ENCODE assay signal across 8 mouse cellular contexts in the genomic region with DNA sequence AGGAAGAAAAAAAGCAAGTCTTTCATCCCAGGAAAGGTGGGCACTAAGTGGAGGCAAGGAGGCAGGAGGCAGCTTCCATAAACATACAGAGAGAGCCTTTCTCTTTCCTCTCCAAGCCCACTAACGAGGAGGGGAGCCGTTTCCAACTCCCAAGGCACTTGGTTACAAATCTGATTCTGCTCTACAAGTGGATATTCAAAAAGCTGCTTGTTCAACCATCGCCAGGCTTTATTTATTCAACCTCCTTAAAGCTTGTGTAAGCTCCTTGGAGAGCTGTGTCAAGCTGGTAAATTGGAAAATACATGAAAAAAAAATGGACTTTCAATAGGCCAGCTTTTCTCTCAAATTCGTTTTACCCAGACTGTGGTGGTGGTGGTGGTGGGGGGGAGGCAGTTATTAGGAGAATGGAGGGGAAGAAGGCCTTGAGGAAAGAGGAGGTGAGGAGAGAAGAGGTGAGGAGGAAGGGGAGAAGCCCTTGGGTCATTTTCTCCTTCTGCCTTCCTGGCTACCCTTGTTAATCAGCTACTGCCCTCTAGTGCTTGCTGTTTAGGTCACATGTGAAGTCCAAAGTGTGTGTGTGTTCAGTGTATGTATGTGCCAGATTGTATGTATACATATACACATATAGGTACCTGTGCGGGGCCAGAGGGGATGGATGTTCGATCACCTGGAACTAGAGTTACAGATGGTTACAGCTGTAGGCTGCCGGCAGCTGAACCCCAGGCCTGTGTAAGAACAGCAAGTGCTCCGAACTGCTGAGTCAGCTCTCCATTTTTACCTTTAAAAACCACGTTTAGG. TPM values are rescaled to one million over a fixed set of nuclear protein-coding genes. Genes with fewer than 3 reads are reported as not detected.
A peak's percentile ranks its signal among the peaks of the same experiment; 100 is the strongest.
DNase-seq lines count a peak whose midpoint lies in the region; ATAC-seq and TF ChIP-seq lines count a peak whose summit lies in the region.

No protein-coding gene starts in this region.

- no peaks in the 10 kb centered on the region for H3K27me3 ChIP-seq in C2C12 (ENCODE audit: control insufficient read depth, insufficient read depth, insufficient read length)
- no peaks in the 10 kb centered on the region for H3K27me3 ChIP-seq in hindbrain, embryonic 12.5 days
- no peaks in the 10 kb centered on the region for H3K27me3 ChIP-seq in limb, embryonic 15.5 days
- H3K27me3 ChIP-seq in neural tube, embryonic 13.5 days = no peaks in the 10 kb centered on the region

- no peak overlapping the region for H3K9ac ChIP-seq in hindbrain, embryonic 12.5 days
- no peak overlapping the region for H3K9ac ChIP-seq in limb, embryonic 15.5 days
- H3K9ac ChIP-seq in neural tube, embryonic 13.5 days = no peak overlapping the region

- no peaks in the 10 kb centered on the region for H3K79me3 ChIP-seq in C2C12 (ENCODE audit: low read depth)

- no peaks in the 10 kb centered on the region for H3K36me3 ChIP-seq in C2C12 (ENCODE audit: control insufficient read depth, insufficient read depth)
- H3K36me3 ChIP-seq in hindbrain, embryonic 12.5 days = no peaks in the 10 kb centered on the region
- no peaks in the 10 kb centered on the region for H3K36me3 ChIP-seq in limb, embryonic 15.5 days
- H3K36me3 ChIP-seq in neural tube, embryonic 13.5 days = no peaks in the 10 kb centered on the region

- H3K4me3 ChIP-seq in C2C12 (ENCODE audit: insufficient read depth, poor library complexity, severe bottlenecking) = no peak overlapping the region
- H3K4me3 ChIP-seq in hindbrain, embryonic 12.5 days = no peak overlapping the region
- no peak overlapping the region for H3K4me3 ChIP-seq in limb, embryonic 15.5 days
- no peak overlapping the region for H3K4me3 ChIP-seq in neural tube, embryonic 13.5 days

- WGBS in hindbrain, embryonic 12.5 days = 56% methylated on average over 9 of the region's 9 CpGs
- 51% methylated on average over 9 of the region's 9 CpGs for WGBS in limb, embryonic 15.5 days
- WGBS in neural tube, embryonic 13.5 days = 68% methylated on average over 9 of the region's 9 CpGs

- H3ac ChIP-seq in C2C12 (ENCODE audit: control insufficient read depth, insufficient read length, low read depth) = no peak overlapping the region

- peak; percentile 66; the same call in 1 of the 2 replicates for ATAC-seq in hindbrain, embryonic 12.5 days (ENCODE audit: low FRiP score)
- no peak for ATAC-seq in limb, embryonic 15.5 days (ENCODE audit: insufficient number of reproducible peaks, low FRiP score, low TSS enrichment, low read depth)
- peak; percentile 56; the same call in 1 of the 2 replicates for ATAC-seq in neural tube, embryonic 13.5 days (ENCODE audit: low read depth)

- H3K4me2 ChIP-seq in hindbrain, embryonic 12.5 days (replicated peaks) = no peak overlapping the region
- no peak overlapping the region for H3K4me2 ChIP-seq in limb, embryonic 15.5 days
- no peak overlapping the region for H3K4me2 ChIP-seq in neural tube, embryonic 13.5 days

- no peaks in the 10 kb centered on the region for H3K4me1 ChIP-seq in hindbrain, embryonic 12.5 days
- H3K4me1 ChIP-seq in limb, embryonic 15.5 days = peaks cover 17% of the 10 kb centered on the region
- H3K4me1 ChIP-seq in neural tube, embryonic 13.5 days (replicated peaks) = peaks cover 4% of the 10 kb centered on the region; the same call in 1 of the 2 replicates

- H3K9me3 ChIP-seq in hindbrain, embryonic 12.5 days (replicated peaks) = no peaks in the 10 kb centered on the region
- no peaks in the 10 kb centered on the region for H3K9me3 ChIP-seq in limb, embryonic 15.5 days
- no peaks in the 10 kb centered on the region for H3K9me3 ChIP-seq in neural tube, embryonic 13.5 days

- no peak overlapping the region for H3K27ac ChIP-seq in hindbrain, embryonic 12.5 days
- peak overlapping the region; percentile 63 for H3K27ac ChIP-seq in limb, embryonic 15.5 days
- H3K27ac ChIP-seq in neural tube, embryonic 13.5 days (replicated peaks) = no peak overlapping the region

- no peaks in the 10 kb centered on the region for H3K79me2 ChIP-seq in C2C12 (ENCODE audit: control insufficient read depth, insufficient read depth)

- peak; percentile 62 for TF ChIP-seq CTCF in C2C12 (IDR thresholded peaks at IDR 0.05; ENCODE audit: control insufficient read depth, insufficient read depth, insufficient read length)

- DNase-seq in cerebellum, postnatal 10 days = peak; percentile 58 to 72
- no peak for DNase-seq in cerebellum, adult 11 months
- peak; percentile 84 for DNase-seq in embryo, embryonic 10 days (ENCODE audit: low spot score)
- no peak for DNase-seq in natural killer cell, adult 2 months (ENCODE audit: low spot score in 2 of 2)

TF ChIP-seq in C2C12, 6 proteins besides CTCF, POLR2A, EP300 and RAD21:
- TF ChIP-seq MYOD1 (IDR thresholded peaks at IDR 0.05; ENCODE audit: control insufficient read depth, insufficient read length, low read depth) = no peak
- TF ChIP-seq MAX (IDR thresholded peaks at IDR 0.05) = no peak
- peak; percentile 42 for TF ChIP-seq USF1 (IDR thresholded peaks at IDR 0.05; ENCODE audit: low read depth)
- TF ChIP-seq MYOG (IDR thresholded peaks at IDR 0.05; ENCODE audit: control insufficient read depth, extremely low read depth, insufficient read length) = no peak

RNA-seq across cellular contexts. Expression of gene Mansc1, which starts 25.1 kb away (rescaled TPM):
- polyA plus RNA-seq in C2C12 (2012; fragmentation: generic; extraction: Trizol) = not detected
- polyA plus RNA-seq in hindbrain, embryonic 12.5 days (2016; fragmentation: Nextera tagmentation; extraction: Ambion mirVana) = 1.3 and 1.6 TPM in 2 replicates
- 3.2 and 3.3 TPM in 2 replicates for polyA plus RNA-seq in limb, embryonic 15.5 days (2015; fragmentation: Nextera tagmentation; extraction: Ambion mirVana)
- 1.1 and 1.5 TPM in 2 replicates for polyA plus RNA-seq in neural tube, embryonic 13.5 days (2015; fragmentation: Nextera tagmentation; extraction: Ambion mirVana)

RNA-seq across cellular contexts. Expression of gene Borcs5, which starts 32.2 kb away (rescaled TPM):
- polyA plus RNA-seq in C2C12 (2012; fragmentation: generic; extraction: Trizol) = 6.0 TPM
- polyA plus RNA-seq in hindbrain, embryonic 12.5 days (2016; fragmentation: Nextera tagmentation; extraction: Ambion mirVana) = 37.8 and 38.5 TPM in 2 replicates
- 20.9 and 21.0 TPM in 2 replicates for polyA plus RNA-seq in limb, embryonic 15.5 days (2015; fragmentation: Nextera tagmentation; extraction: Ambion mirVana)
- polyA plus RNA-seq in neural tube, embryonic 13.5 days (2015; fragmentation: Nextera tagmentation; extraction: Ambion mirVana) = 47.5 and 48.1 TPM in 2 replicates

RNA-seq across cellular contexts. Expression of gene Lrp6, which starts 40.4 kb away (rescaled TPM):
- polyA plus RNA-seq in C2C12 (2012; fragmentation: generic; extraction: Trizol) = 5.9 TPM
- 38.2 and 39.2 TPM in 2 replicates for polyA plus RNA-seq in hindbrain, embryonic 12.5 days (2016; fragmentation: Nextera tagmentation; extraction: Ambion mirVana)
- 24.7 and 31.1 TPM in 2 replicates for polyA plus RNA-seq in limb, embryonic 15.5 days (2015; fragmentation: Nextera tagmentation; extraction: Ambion mirVana)
- 20.8 and 24.5 TPM in 2 replicates for polyA plus RNA-seq in neural tube, embryonic 13.5 days (2015; fragmentation: Nextera tagmentation; extraction: Ambion mirVana)

Comparison
In these comparisons a context has a peak if more than half of its experiments do, and no peak if none do; other contexts are left out.
1. DNase-seq: peak in cerebellum, postnatal 10 days (2 of 2) and embryo, embryonic 10 days (single experiment); none in cerebellum, adult 11 months (single experiment) and natural killer cell, adult 2 months (0 of 2).